Mouse (Mus musculus): ENCODE results near the gene Olfr738. TPM values are rescaled to one million over a fixed set of nuclear protein-coding genes. Genes with fewer than 3 reads are reported as not detected.

The Olfr738 gene
- polyA plus RNA-seq (2012; ENCODE audit: insufficient read depth, low replicate concordance): not detected in 2 replicates

- no peaks in the 10 kb centered on the region for H3K27me3 ChIP-seq (replicated peaks)
- H3K36me3 ChIP-seq (replicated peaks; ENCODE audit: low read length): no peaks in the 10 kb centered on the region
- no peaks in the 10 kb centered on the region for H3K4me1 ChIP-seq
- H3K9me3 ChIP-seq: no peaks in the 10 kb centered on the region
- H3K4me3 ChIP-seq (replicated peaks): no peak within 1 kb of the TSS
- TF ChIP-seq GATA1 (IDR thresholded peaks at IDR 0.05; ENCODE audit: borderline replicate concordance, low read length) (no peak), FLI1 (IDR thresholded peaks at IDR 0.05; ENCODE audit: low read length) (no peak)
Observed at GRCm38 (mm10) chr14:50407268-50407667, at the start of gene Olfr738. Gene Olfr738 (plus strand): TSS chr14:50407568.

GRCm38 (mm10) chr14:50357593-50357992, 49.8 kb upstream of the Olfr738 start, which contains the start of gene Tlr11:
Gene Tlr11 (plus strand): TSS chr14:50357914.
- TF ChIP-seq FLI1 (IDR thresholded peaks at IDR 0.05; ENCODE audit: low read length): no peak
- no peak for TF ChIP-seq GATA1 (IDR thresholded peaks at IDR 0.05; ENCODE audit: borderline replicate concordance, low read length)
- Histone ChIP-seq H3K36me3 (replicated peaks; ENCODE audit: low read length) (no peaks in the 10 kb centered on the region), H3K9me3 (no peaks in the 10 kb centered on the region; the same call in 1 of the 2 replicates), H3K4me1 (no peaks in the 10 kb centered on the region), H3K4me3 (replicated peaks) (no peak within 1 kb of the TSS), H3K27me3 (replicated peaks) (no peaks in the 10 kb centered on the region)

- Histone ChIP-seq H3K9me3 (peaks cover 6% of the 10 kb centered on the region; the same call in 1 of the 2 replicates), H3K4me1 (no peaks in the 10 kb centered on the region), H3K4me3 (replicated peaks) (no peak overlapping the region), H3K27me3 (replicated peaks) (no peaks in the 10 kb centered on the region), H3K36me3 (replicated peaks; ENCODE audit: low read length) (no peaks in the 10 kb centered on the region)
- TF ChIP-seq GATA1 (IDR thresholded peaks at IDR 0.05; ENCODE audit: borderline replicate concordance, low read length): no peak
- TF ChIP-seq FLI1 (IDR thresholded peaks at IDR 0.05; ENCODE audit: low read length): no peak
Observed at GRCm38 (mm10) chr14:50360480-50360879, 46.9 kb upstream of the Olfr738 start.

- Histone ChIP-seq H3K36me3 (replicated peaks; ENCODE audit: low read length) (no peaks in the 10 kb centered on the region), H3K27me3 (replicated peaks) (no peaks in the 10 kb centered on the region), H3K4me3 (replicated peaks) (no peak overlapping the region), H3K4me1 (no peaks in the 10 kb centered on the region), H3K9me3 (peaks cover 6% of the 10 kb centered on the region; the same call in 1 of the 2 replicates)
- TF ChIP-seq GATA1 (IDR thresholded peaks at IDR 0.05; ENCODE audit: borderline replicate concordance, low read length): no peak
- no peak for TF ChIP-seq FLI1 (IDR thresholded peaks at IDR 0.05; ENCODE audit: low read length)
Observed at GRCm38 (mm10) chr14:50363561-50363960, 43.8 kb upstream of the Olfr738 start.

GRCm38 (mm10) chr14:50380863-50381262, 26.5 kb upstream of the Olfr738 start, which contains the start of gene Olfr736:
Gene Olfr736 (plus strand): TSS chr14:50381163.
- Histone ChIP-seq H3K4me3 (replicated peaks) (no peak within 1 kb of the TSS), H3K4me1 (no peaks in the 10 kb centered on the region), H3K27me3 (replicated peaks) (no peaks in the 10 kb centered on the region), H3K36me3 (replicated peaks; ENCODE audit: low read length) (no peaks in the 10 kb centered on the region), H3K9me3 (no peaks in the 10 kb centered on the region)
- TF ChIP-seq FLI1 (IDR thresholded peaks at IDR 0.05; ENCODE audit: low read length) (no peak), GATA1 (IDR thresholded peaks at IDR 0.05; ENCODE audit: borderline replicate concordance, low read length) (no peak)

GRCm38 (mm10) chr14:50418326-50418725, 11.0 kb downstream of the Olfr738 start, which contains the start of gene Olfr739:
Gene Olfr739 (plus strand): TSS chr14:50418626.
- Histone ChIP-seq H3K4me3 (replicated peaks) (no peak within 1 kb of the TSS), H3K4me1 (no peaks in the 10 kb centered on the region), H3K9me3 (no peaks in the 10 kb centered on the region), H3K27me3 (replicated peaks) (no peaks in the 10 kb centered on the region), H3K36me3 (replicated peaks; ENCODE audit: low read length) (no peaks in the 10 kb centered on the region)
- TF ChIP-seq FLI1 (IDR thresholded peaks at IDR 0.05; ENCODE audit: low read length) (no peak), GATA1 (IDR thresholded peaks at IDR 0.05; ENCODE audit: borderline replicate concordance, low read length) (no peak)

GRCm38 (mm10) chr14:50445245-50445644, 37.9 kb downstream of the Olfr738 start, which contains the start of gene Olfr740:
Gene Olfr740 (plus strand): TSS chr14:50445545.
- Histone ChIP-seq H3K4me1 (no peaks in the 10 kb centered on the region), H3K27me3 (replicated peaks) (no peaks in the 10 kb centered on the region), H3K36me3 (replicated peaks; ENCODE audit: low read length) (no peaks in the 10 kb centered on the region), H3K9me3 (no peaks in the 10 kb centered on the region), H3K4me3 (replicated peaks) (no peak within 1 kb of the TSS)
- no peak for TF ChIP-seq FLI1 (IDR thresholded peaks at IDR 0.05; ENCODE audit: low read length)
- no peak for TF ChIP-seq GATA1 (IDR thresholded peaks at IDR 0.05; ENCODE audit: borderline replicate concordance, low read length)

Other genes with a start within 250 kb of the Olfr738 start
- gene Olfr730, start 219.4 kb upstream of the Olfr738 start, polyA plus RNA-seq (2012; ENCODE audit: insufficient read depth, low replicate concordance): not detected in 2 replicates
- 2.5 TPM in 1 of 2 replicates, not detected in the other for gene Olfr731, start 165.7 kb upstream of the Olfr738 start, polyA plus RNA-seq (2012; ENCODE audit: insufficient read depth, low replicate concordance)
- not detected in 2 replicates for gene Olfr732, start 123.4 kb upstream of the Olfr738 start, polyA plus RNA-seq (2012; ENCODE audit: insufficient read depth, low replicate concordance)
- not detected in 2 replicates for gene Olfr733, start 106.0 kb upstream of the Olfr738 start, polyA plus RNA-seq (2012; ENCODE audit: insufficient read depth, low replicate concordance)
- not detected in 2 replicates for gene Olfr734, start 80.8 kb upstream of the Olfr738 start, polyA plus RNA-seq (2012; ENCODE audit: insufficient read depth, low replicate concordance)
- not detected in 2 replicates for gene Olfr735, start 58.7 kb upstream of the Olfr738 start, polyA plus RNA-seq (2012; ENCODE audit: insufficient read depth, low replicate concordance)
- gene Tlr11, start 49.7 kb upstream of the Olfr738 start, polyA plus RNA-seq (2012; ENCODE audit: insufficient read depth, low replicate concordance): not detected in 2 replicates
- gene Olfr736, start 26.4 kb upstream of the Olfr738 start, polyA plus RNA-seq (2012; ENCODE audit: insufficient read depth, low replicate concordance): not detected in 2 replicates
- gene Olfr739, start 11.1 kb downstream of the Olfr738 start, polyA plus RNA-seq (2012; ENCODE audit: insufficient read depth, low replicate concordance): not detected in 2 replicates
- not detected in 2 replicates for gene Olfr740, start 38.0 kb downstream of the Olfr738 start, polyA plus RNA-seq (2012; ENCODE audit: insufficient read depth, low replicate concordance)
- not detected in 2 replicates for gene Olfr741, start 65.2 kb downstream of the Olfr738 start, polyA plus RNA-seq (2012; ENCODE audit: insufficient read depth, low replicate concordance)
- not detected in 2 replicates for gene Olfr742, start 96.0 kb downstream of the Olfr738 start, polyA plus RNA-seq (2012; ENCODE audit: insufficient read depth, low replicate concordance)
- not detected in 2 replicates for gene Olfr743, start 114.3 kb downstream of the Olfr738 start, polyA plus RNA-seq (2012; ENCODE audit: insufficient read depth, low replicate concordance)
- gene Olfr744, start 207.3 kb downstream of the Olfr738 start, polyA plus RNA-seq (2012; ENCODE audit: insufficient read depth, low replicate concordance): not detected in 2 replicates
- gene Olfr745, start 231.8 kb downstream of the Olfr738 start, polyA plus RNA-seq (2012; ENCODE audit: insufficient read depth, low replicate concordance): not detected in 2 replicates
- not detected in 2 replicates for gene Olfr746, start 239.5 kb downstream of the Olfr738 start, polyA plus RNA-seq (2012; ENCODE audit: insufficient read depth, low replicate concordance)

Data from megakaryocyte, embryonic 14.5 days (primary cell).